Mouse (Mus musculus) ovary, adult 2 months (tissue): ENCODE measurements around the gene Usp9y. TPM values are rescaled to one million over a fixed set of nuclear protein-coding genes. Genes with fewer than 3 reads are reported as not detected.

ENCODE experiments used
- polyA plus RNA-seq: library from polyadenylated mRNA; depleted of rRNA; stranded (reverse); fragments of >200 nt; gene quantifications from 2 replicates; pipeline ENCODE4 v1.2.3, GENCODE M21; 2012; rRNA removed

Usp9y gene
- not detected in 2 replicates for polyA plus RNA-seq

DNA sequence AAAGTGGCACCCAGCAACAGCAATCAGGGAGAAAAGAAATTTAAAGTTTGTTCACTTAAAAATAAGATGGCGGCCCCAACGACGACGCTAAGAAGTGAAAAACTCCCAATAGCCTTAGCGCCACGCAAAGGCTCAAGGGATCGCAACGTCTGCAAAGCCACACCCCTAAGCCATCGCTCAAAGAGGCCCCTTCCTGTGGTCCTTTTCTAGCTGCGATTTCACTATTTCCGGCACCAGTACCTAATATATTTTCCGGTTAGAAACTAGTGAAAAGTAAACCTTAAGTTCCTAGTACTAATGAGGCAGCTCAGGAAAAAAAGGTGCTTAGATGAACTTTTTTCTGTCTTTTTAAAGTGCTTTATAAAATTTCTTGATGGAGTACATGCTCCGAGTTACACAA is at the start of gene Usp9y:
Gene Usp9y (minus strand): TSS at position 101 of the 400 bp plus-strand sequence.

GRCm38 (mm10) chrY:1286171-1286795 is 173.3 kb downstream of the Usp9y start, which contains the start of gene Ddx3y:
Gene Ddx3y, minus strand, starts transcription at chrY:1286629.

Other genes starting within 250 kb of the Usp9y start
- gene Uty, start 214.0 kb downstream of the Usp9y start, polyA plus RNA-seq, result not detected in 2 replicates
- gene Ddx3y, start 173.2 kb downstream of the Usp9y start, polyA plus RNA-seq, result not detected in 2 replicates